Mouse (Mus musculus) G1E-ER4 (cell line): ENCODE results near the gene Smc6. TPM values are rescaled to one million over a fixed set of nuclear protein-coding genes. Genes with fewer than 3 reads are reported as not detected.

ENCODE experiments used
- GATA1 ChIP-seq: IDR thresholded peaks from one replicate; pipeline ENCODE4 v1.8.0; 2012; ENCODE audit warnings: low read length, inconsistent platforms
- polyA plus RNA-seq: library from polyadenylated mRNA; stranded (reverse); fragments of >175 nt; gene quantifications from 2 replicates; pipeline ENCODE4 v1.2.3, GENCODE M21; 2012

Smc6 gene
- 102 and 138 TPM in 2 replicates for polyA plus RNA-seq

GRCm38 (mm10) chr12:11265382-11266281, at the start of gene Smc6, which contains the start of gene Gen1:
Gene Smc6, plus strand, starts transcription at chr12:11265886.
Gene Gen1, minus strand, starts transcription at chr12:11265801.
- TF ChIP-seq GATA1: no peak

- TF ChIP-seq GATA1: no peak
Observed at GRCm38 (mm10) chr12:11216454-11216853, 49.2 kb upstream of the Smc6 start.

GRCm38 (mm10) chr12:11217726-11218250, 47.9 kb upstream of the Smc6 start:
- TF ChIP-seq GATA1: no peak

GRCm38 (mm10) chr12:11221524-11222330, 44.0 kb upstream of the Smc6 start:
- no peak for TF ChIP-seq GATA1

- TF ChIP-seq GATA1: no peak
Observed at GRCm38 (mm10) chr12:11222566-11222965, 43.1 kb upstream of the Smc6 start.

- TF ChIP-seq GATA1: no peak
Observed at GRCm38 (mm10) chr12:11223090-11223489, 42.6 kb upstream of the Smc6 start.

GRCm38 (mm10) chr12:11224722-11225121, 41.0 kb upstream of the Smc6 start:
- no peak for TF ChIP-seq GATA1

GRCm38 (mm10) chr12:11226123-11226522, 39.6 kb upstream of the Smc6 start:
- no peak for TF ChIP-seq GATA1

GRCm38 (mm10) chr12:11226529-11227268, 39.0 kb upstream of the Smc6 start:
- TF ChIP-seq GATA1: no peak

GRCm38 (mm10) chr12:11230267-11230666, 35.4 kb upstream of the Smc6 start:
- TF ChIP-seq GATA1: no peak

- no peak for TF ChIP-seq GATA1
Observed at GRCm38 (mm10) chr12:11235996-11236395, 29.7 kb upstream of the Smc6 start.

GRCm38 (mm10) chr12:11247460-11247859, 18.2 kb upstream of the Smc6 start:
- TF ChIP-seq GATA1: no peak

- TF ChIP-seq GATA1: no peak
Observed at GRCm38 (mm10) chr12:11250322-11250721, 15.4 kb upstream of the Smc6 start.

GRCm38 (mm10) chr12:11264895-11265294, 791 bp upstream of the Smc6 start:
- TF ChIP-seq GATA1: no peak

GRCm38 (mm10) chr12:11266282-11266985, 748 bp downstream of the Smc6 start:
- TF ChIP-seq GATA1: no peak
